Mouse (Mus musculus): ENCODE results near the gene Sun3.

- no peak for TF ChIP-seq CTCF (IDR thresholded peaks at IDR 0.05; ENCODE audit: low read depth)
- no peak for TF ChIP-seq EP300 (optimal IDR thresholded peaks at IDR 0.05)
Measured at GRCm38 (mm10) chr11:9008761-9009160, 40.0 kb downstream of the Sun3 start.

Measured in stomach, postnatal 0 days (tissue).